Mouse (Mus musculus): Measurements from ENCODE around the gene Extl1. TPM values are rescaled to one million over a fixed set of nuclear protein-coding genes. Genes with fewer than 3 reads are reported as not detected.

Extl1 gene
- polyA plus RNA-seq, 2 experiments = 0.11 to 0.16 TPM

GRCm38 (mm10) chr4:134397732-134398131 lies 14.1 kb upstream of the Extl1 start:
- WGBS (ENCODE audit: insufficient replicate concordance) = 80% methylated on average over 9 of the region's 9 CpGs
- Histone ChIP-seq H3K27me3 (ENCODE audit: control insufficient read depth, insufficient read depth, low read length) (no peaks in the 10 kb centered on the region), H3K9me3 (ENCODE audit: control insufficient read depth, low read length) (no peaks in the 10 kb centered on the region), H3K27ac (no peak overlapping the region), H3K9ac (replicated peaks) (no peak overlapping the region), H3K36me3 (replicated peaks; ENCODE audit: control insufficient read depth, insufficient read depth, low read depth) (no peaks in the 10 kb centered on the region), H3K4me3 (ENCODE audit: insufficient read depth in 1 of 2, low read depth in 2 of 2, low read length in 2 of 2) (no peak overlapping the region), H3K4me1 (replicated peaks; ENCODE audit: control insufficient read depth in 2 of 2, insufficient read depth in 2 of 2, low read length in 1 of 2) (peaks cover 22 to 28% of the 10 kb centered on the region in 2 experiments), H3K4me2 (ENCODE audit: low read depth) (no peak overlapping the region; the same call in 1 of the 2 replicates)
- DNase-seq (ENCODE audit: low read depth in 3 of 3, low spot score in 3 of 3) = no peak
- TF ChIP-seq CTCF (IDR thresholded peaks at IDR 0.05; ENCODE audit: low read depth) = no peak
- TF ChIP-seq EP300 (IDR thresholded peaks at IDR 0.05; ENCODE audit: low read depth) = no peak
- no peak for ATAC-seq (ENCODE audit: insufficient read depth)

GRCm38 (mm10) chr4:134397121-134397520 lies 13.5 kb upstream of the Extl1 start:
- peak overlapping the region; percentile 88 for H3K4me2 ChIP-seq (ENCODE audit: low read depth)
- peaks cover 17 to 26% of the 10 kb centered on the region in 2 experiments for H3K4me1 ChIP-seq (replicated peaks; ENCODE audit: control insufficient read depth in 2 of 2, insufficient read depth in 2 of 2, low read length in 1 of 2)
- H3K9me3 ChIP-seq (ENCODE audit: control insufficient read depth, low read length) = no peaks in the 10 kb centered on the region
- TF ChIP-seq EP300 (IDR thresholded peaks at IDR 0.05; ENCODE audit: low read depth) = no peak
- TF ChIP-seq CTCF (IDR thresholded peaks at IDR 0.05; ENCODE audit: low read depth) = no peak
- no peaks in the 10 kb centered on the region for H3K36me3 ChIP-seq (replicated peaks; ENCODE audit: control insufficient read depth, insufficient read depth, low read depth)
- no peak overlapping the region for H3K9ac ChIP-seq (replicated peaks)
- DNase-seq (ENCODE audit: low read depth in 3 of 3, low spot score in 3 of 3) (no peak), ATAC-seq (ENCODE audit: insufficient read depth) (no peak)
- H3K27ac ChIP-seq = no peak overlapping the region
- H3K4me3 ChIP-seq (ENCODE audit: insufficient read depth in 1 of 2, low read depth in 2 of 2, low read length in 2 of 2) = no peak overlapping the region; a peak in 1 of 4 replicates
- H3K27me3 ChIP-seq (ENCODE audit: control insufficient read depth, insufficient read depth, low read length) = no peaks in the 10 kb centered on the region
- WGBS (ENCODE audit: insufficient replicate concordance) = 33% methylated on average over 7 of the region's 7 CpGs

- Histone ChIP-seq H3K9me3 (ENCODE audit: control insufficient read depth, low read length) (no peaks in the 10 kb centered on the region; the same call in 1 of the 2 replicates), H3K36me3 (replicated peaks; ENCODE audit: control insufficient read depth, insufficient read depth, low read depth) (no peaks in the 10 kb centered on the region), H3K27me3 (ENCODE audit: control insufficient read depth, insufficient read depth, low read length) (no peaks in the 10 kb centered on the region), H3K4me2 (ENCODE audit: low read depth) (peak within 1 kb of the TSS; percentile 88), H3K4me1 (replicated peaks; ENCODE audit: control insufficient read depth in 2 of 2, insufficient read depth in 2 of 2, low read length in 1 of 2) (peaks cover 9 to 18% of the 10 kb centered on the region in 2 experiments), H3K4me3 (ENCODE audit: insufficient read depth in 1 of 2, low read depth in 2 of 2, low read length in 2 of 2) (peak within 1 kb of the TSS; percentile 53 to 61), H3K9ac (replicated peaks) (peak within 1 kb of the TSS; percentile 65), H3K27ac (peak within 1 kb of the TSS; percentile 28; the same call in 1 of the 2 replicates)
- peak; percentile 87 to 93 (median 88) for DNase-seq (ENCODE audit: low read depth in 3 of 3, low spot score in 3 of 3)
- TF ChIP-seq CTCF (IDR thresholded peaks at IDR 0.05; ENCODE audit: low read depth) (peak; percentile 99), EP300 (IDR thresholded peaks at IDR 0.05; ENCODE audit: low read depth) (no peak)
- under 1% methylated on average over 31 of the region's 31 CpGs for WGBS (ENCODE audit: insufficient replicate concordance)
- ATAC-seq (ENCODE audit: insufficient read depth) = peak; percentile 98
These were observed 12.6 kb upstream of the Extl1 start, which contains the start of gene Pafah2 for GRCm38 (mm10) chr4:134395977-134396825. Pafah2 (plus strand) TSS chr4:134396320.

- 85% methylated on average over 7 of the region's 7 CpGs for WGBS (ENCODE audit: insufficient replicate concordance)
- Histone ChIP-seq H3K4me2 (ENCODE audit: low read depth) (no peak overlapping the region), H3K27me3 (ENCODE audit: control insufficient read depth, insufficient read depth, low read length) (no peaks in the 10 kb centered on the region), H3K9ac (replicated peaks) (no peak overlapping the region), H3K9me3 (ENCODE audit: control insufficient read depth, low read length) (no peaks in the 10 kb centered on the region; the same call in 1 of the 2 replicates), H3K36me3 (replicated peaks; ENCODE audit: control insufficient read depth, insufficient read depth, low read depth) (no peaks in the 10 kb centered on the region), H3K27ac (no peak overlapping the region), H3K4me1 (replicated peaks; ENCODE audit: control insufficient read depth in 2 of 2, insufficient read depth in 2 of 2, low read length in 1 of 2) (peaks cover 4 to 10% of the 10 kb centered on the region in 2 experiments; a peak in 3 of 4 replicates), H3K4me3 (ENCODE audit: insufficient read depth in 1 of 2, low read depth in 2 of 2, low read length in 2 of 2) (no peak overlapping the region)
- no peak for ATAC-seq (ENCODE audit: insufficient read depth)
- no peak for DNase-seq (ENCODE audit: low read depth in 3 of 3, low spot score in 3 of 3)
- no peak for TF ChIP-seq CTCF (IDR thresholded peaks at IDR 0.05; ENCODE audit: low read depth)
- no peak for TF ChIP-seq EP300 (IDR thresholded peaks at IDR 0.05; ENCODE audit: low read depth)
These were observed 11.5 kb upstream of the Extl1 start for GRCm38 (mm10) chr4:134395142-134395541.

- no peak overlapping the region for H3K9ac ChIP-seq (replicated peaks)
- H3K4me1 ChIP-seq (replicated peaks; ENCODE audit: control insufficient read depth in 2 of 2, insufficient read depth in 2 of 2, low read length in 1 of 2) = peaks cover 3 to 9% of the 10 kb centered on the region in 2 experiments; a peak in 2 of 4 replicates
- H3K27ac ChIP-seq = no peak overlapping the region
- WGBS (ENCODE audit: insufficient replicate concordance) = 25% methylated on average over 12 of the region's 12 CpGs
- H3K36me3 ChIP-seq (replicated peaks; ENCODE audit: control insufficient read depth, insufficient read depth, low read depth) = no peaks in the 10 kb centered on the region
- no peak overlapping the region for H3K4me3 ChIP-seq (ENCODE audit: insufficient read depth in 1 of 2, low read depth in 2 of 2, low read length in 2 of 2)
- no peak overlapping the region for H3K4me2 ChIP-seq (ENCODE audit: low read depth)
- no peaks in the 10 kb centered on the region for H3K27me3 ChIP-seq (ENCODE audit: control insufficient read depth, insufficient read depth, low read length)
- TF ChIP-seq EP300 (IDR thresholded peaks at IDR 0.05; ENCODE audit: low read depth) (no peak), CTCF (IDR thresholded peaks at IDR 0.05; ENCODE audit: low read depth) (peak; percentile 39)
- ATAC-seq (ENCODE audit: insufficient read depth) (no peak), DNase-seq (ENCODE audit: low read depth in 3 of 3, low spot score in 3 of 3) (no peak)
- H3K9me3 ChIP-seq (ENCODE audit: control insufficient read depth, low read length) = no peaks in the 10 kb centered on the region; the same call in 1 of the 2 replicates
These were observed 9.4 kb upstream of the Extl1 start for GRCm38 (mm10) chr4:134393026-134393425.
